Mouse (Mus musculus) ZHBTc4 (cell line): ENCODE measurements around the gene Kif26b.

ENCODE experiments used
- DNase-seq: peaks from one replicate; pipeline ENCODE4 v3.0.0-alpha.2; 2011; ENCODE audit warnings: low read depth, low spot score

The Kif26b gene

GRCm38 (mm10) chr1:178716411-178716810, 187.5 kb downstream of the Kif26b start:
- DNase-seq, result no peak

GRCm38 (mm10) chr1:178720821-178721220, 191.9 kb downstream of the Kif26b start:
- DNase-seq, result no peak

- DNase-seq, result no peak
These were observed 193.9 kb downstream of the Kif26b start for GRCm38 (mm10) chr1:178722793-178723192.

GRCm38 (mm10) chr1:178725536-178725935, 196.6 kb downstream of the Kif26b start:
- DNase-seq, result no peak

- DNase-seq, result no peak
These were observed 199.3 kb downstream of the Kif26b start for GRCm38 (mm10) chr1:178728256-178728655.

- DNase-seq, result no peak
These were observed 201.3 kb downstream of the Kif26b start for GRCm38 (mm10) chr1:178730271-178730670.

GRCm38 (mm10) chr1:178733035-178733434, 204.1 kb downstream of the Kif26b start:
- DNase-seq, result no peak

GRCm38 (mm10) chr1:178734576-178734975, 205.7 kb downstream of the Kif26b start:
- DNase-seq, result peak; percentile 69

- DNase-seq, result no peak
These were observed 208.0 kb downstream of the Kif26b start for GRCm38 (mm10) chr1:178736931-178737330.

- no peak for DNase-seq
These were observed 214.9 kb downstream of the Kif26b start for GRCm38 (mm10) chr1:178743820-178744219.

GRCm38 (mm10) chr1:178744526-178744925, 215.6 kb downstream of the Kif26b start:
- no peak for DNase-seq

- DNase-seq, result no peak
These were observed 216.0 kb downstream of the Kif26b start for GRCm38 (mm10) chr1:178744961-178745360.

GRCm38 (mm10) chr1:178745471-178745870, 216.5 kb downstream of the Kif26b start:
- DNase-seq, result no peak

GRCm38 (mm10) chr1:178747279-178748221, 218.6 kb downstream of the Kif26b start:
- DNase-seq, result no peak

- peak; percentile 13 for DNase-seq
These were observed 219.3 kb downstream of the Kif26b start for GRCm38 (mm10) chr1:178748222-178748600.

- peak; percentile 49 for DNase-seq
These were observed 219.7 kb downstream of the Kif26b start for GRCm38 (mm10) chr1:178748617-178749016.

GRCm38 (mm10) chr1:178749786-178750185, 220.9 kb downstream of the Kif26b start:
- DNase-seq, result no peak

GRCm38 (mm10) chr1:178758441-178758840, 229.5 kb downstream of the Kif26b start:
- no peak for DNase-seq

- no peak for DNase-seq
These were observed 233.3 kb downstream of the Kif26b start for GRCm38 (mm10) chr1:178762125-178762741.

GRCm38 (mm10) chr1:178764914-178765313, 236.0 kb downstream of the Kif26b start:
- no peak for DNase-seq

GRCm38 (mm10) chr1:178765650-178766049, 236.7 kb downstream of the Kif26b start:
- DNase-seq, result no peak

- no peak for DNase-seq
These were observed 240.1 kb downstream of the Kif26b start for GRCm38 (mm10) chr1:178768976-178769375.

GRCm38 (mm10) chr1:178769988-178770387, 241.1 kb downstream of the Kif26b start:
- DNase-seq, result no peak
